Mouse (Mus musculus) NIH3T3 (cell line): ENCODE results near the gene Nlgn2.
A peak's percentile ranks its signal among the peaks of the same experiment; 100 is the strongest.

Experiments used
- DNase-seq: peaks from one replicate; pipeline ENCODE4 v3.0.0-alpha.2; 2012; ENCODE audit warnings: low read depth

Gene Nlgn2

GRCm38 (mm10) chr11:69795168-69795982 is 42.2 kb downstream of the Nlgn2 start, which contains the start of gene Chrnb1:
Gene Chrnb1, minus strand, starts transcription at chr11:69795943.
- peak; percentile 95 for DNase-seq

GRCm38 (mm10) chr11:69793429-69793828 is 44.2 kb downstream of the Nlgn2 start:
- DNase-seq, result no peak

GRCm38 (mm10) chr11:69791420-69791819 is 46.2 kb downstream of the Nlgn2 start:
- DNase-seq, result no peak

- DNase-seq, result no peak
Observed at GRCm38 (mm10) chr11:69789431-69789830, 48.2 kb downstream of the Nlgn2 start.

- DNase-seq, result no peak
Observed at GRCm38 (mm10) chr11:69787306-69787705, 50.3 kb downstream of the Nlgn2 start.

GRCm38 (mm10) chr11:69784793-69785272 is 52.8 kb downstream of the Nlgn2 start:
- no peak for DNase-seq

- no peak for DNase-seq
Observed at GRCm38 (mm10) chr11:69781828-69782227, 55.8 kb downstream of the Nlgn2 start.

- DNase-seq, result no peak
Observed at GRCm38 (mm10) chr11:69778985-69779384, 58.6 kb downstream of the Nlgn2 start.

GRCm38 (mm10) chr11:69778258-69778982 is 59.2 kb downstream of the Nlgn2 start:
- DNase-seq, result no peak

- no peak for DNase-seq
Observed at GRCm38 (mm10) chr11:69777504-69778257, 59.9 kb downstream of the Nlgn2 start.

- DNase-seq, result no peak
Observed at GRCm38 (mm10) chr11:69776488-69776887, 61.1 kb downstream of the Nlgn2 start.

- no peak for DNase-seq
Observed at GRCm38 (mm10) chr11:69775716-69776115, 61.9 kb downstream of the Nlgn2 start.

- no peak for DNase-seq
Observed at GRCm38 (mm10) chr11:69774961-69775360, 62.6 kb downstream of the Nlgn2 start.
